Mouse (Mus musculus) midbrain, embryonic 16.5 days (tissue): ENCODE results near the gene Mnx1. TPM values are rescaled to one million over a fixed set of nuclear protein-coding genes. Genes with fewer than 3 reads are reported as not detected.
A peak's percentile ranks its signal among the peaks of the same experiment; 100 is the strongest.
"Not testable (repeated sequence)": the region's sequence is repeated elsewhere in the genome, so short reads cannot be mapped to it uniquely, and the experiment has no call there.

Experiments used
- ATAC-seq: fragments of 200-750 bp; cut with Nextera tagmentation; 2 replicates; pipeline ENCODE4 v1.8.0; 2017; ENCODE audit warnings: moderate TSS enrichment
- H3K27ac ChIP-seq: fragments of 300-500 bp; sonication (generic); 2 replicates; pipeline ENCODE4 v1.5.1; 2014; ENCODE audit warnings: mild to moderate bottlenecking, low read length, mixed read lengths
- H3K27me3 ChIP-seq: fragments of 300-500 bp; sonication (generic); 2 replicates; pipeline ENCODE4 v1.6.1; 2014; ENCODE audit warnings: low read depth, low read length, mixed read lengths; ENCODE audit not compliant: control insufficient read depth, insufficient read depth
- H3K36me3 ChIP-seq: fragments of 300-500 bp; sonication (generic); 2 replicates; pipeline ENCODE4 v1.6.1; 2014; ENCODE audit warnings: mild to moderate bottlenecking, low read length, moderate library complexity, mixed read lengths; ENCODE audit not compliant: control insufficient read depth, insufficient read depth
- H3K4me1 ChIP-seq: fragments of 300-500 bp; sonication (generic); 2 replicates; pipeline ENCODE4 v1.6.1; 2014; ENCODE audit warnings: mild to moderate bottlenecking, low read length, mixed read lengths; ENCODE audit not compliant: control insufficient read depth, insufficient read depth
- H3K4me2 ChIP-seq: fragments of 300-500 bp; sonication (generic); 2 replicates; pipeline ENCODE4 v1.6.1; 2014; ENCODE audit warnings: mild to moderate bottlenecking, low read length, mixed read lengths
- H3K4me3 ChIP-seq: fragments of 300-500 bp; sonication (generic); 2 replicates; pipeline ENCODE4 v1.5.1; 2014; ENCODE audit warnings: low read depth, mild to moderate bottlenecking, low read length, moderate library complexity, mixed read lengths
- H3K9ac ChIP-seq: fragments of 300-500 bp; sonication (generic); 2 replicates; pipeline ENCODE4 v1.6.1; 2014; ENCODE audit warnings: low read depth, low read length, mixed read lengths
- H3K9me3 ChIP-seq: fragments of 300-500 bp; sonication (generic); replicated peaks from 2 replicates; pipeline ENCODE4 v1.6.1; 2014; ENCODE audit warnings: mild to moderate bottlenecking, low read length, mixed read lengths; ENCODE audit not compliant: control insufficient read depth, poor library complexity, severe bottlenecking
- WGBS: fragments of 180-500 bp; shearing (Covaris S2); extraction: QIAGEN DNeasy Blood & Tissue Kit; methylation state at CpG from one replicate; pipeline ENCODE4 v1.1.7; 2014; 5-methylcytosine and 5-hydroxymethylcytosine counted together
- polyA plus RNA-seq: library from polyadenylated mRNA; unstranded; fragments of >200 nt; fragmentation: Nextera tagmentation; extraction: Ambion mirVana; gene quantifications from 2 replicates; pipeline ENCODE4 v1.2.1, GENCODE M21; 2015

Gene Mnx1
- polyA plus RNA-seq, 1 experiment from 2014 or later: not detected

- no peak overlapping the region for H3K4me3 ChIP-seq
- no peaks in the 10 kb centered on the region for H3K4me1 ChIP-seq
- ATAC-seq: no peak
- no peak overlapping the region for H3K27ac ChIP-seq
- peaks cover 22% of the 10 kb centered on the region for H3K36me3 ChIP-seq
- H3K27me3 ChIP-seq: no peaks in the 10 kb centered on the region
- no peak overlapping the region for H3K4me2 ChIP-seq
- WGBS: 74% methylated on average over 4 of the region's 4 CpGs
- no peak overlapping the region for H3K9ac ChIP-seq
- H3K9me3 ChIP-seq: no peaks in the 10 kb centered on the region
Observed at GRCm38 (mm10) chr5:29452352-29452751, 25.9 kb downstream of the Mnx1 start.

- Histone ChIP-seq H3K9me3 (no peaks in the 10 kb centered on the region), H3K36me3 (peaks cover 57% of the 10 kb centered on the region), H3K27ac (no peak overlapping the region), H3K27me3 (no peaks in the 10 kb centered on the region), H3K4me3 (no peak overlapping the region), H3K9ac (no peak overlapping the region), H3K4me2 (no peak overlapping the region), H3K4me1 (no peaks in the 10 kb centered on the region)
- ATAC-seq: no peak
- WGBS: 93% methylated on average over 2 of the region's 2 CpGs
Observed at GRCm38 (mm10) chr5:29445275-29445674, 33.0 kb downstream of the Mnx1 start.

- H3K36me3 ChIP-seq: peaks cover 31% of the 10 kb centered on the region
- H3K4me2 ChIP-seq, ATAC-seq, H3K27ac ChIP-seq, H3K9ac ChIP-seq, H3K9me3 ChIP-seq, H3K4me3 ChIP-seq, H3K27me3 ChIP-seq: not testable (repeated sequence)
- WGBS: 95% methylated on average over 6 of the region's 6 CpGs
- H3K4me1 ChIP-seq: peaks cover 21% of the 10 kb centered on the region
Observed at GRCm38 (mm10) chr5:29436728-29437127, 41.5 kb downstream of the Mnx1 start.

- peak overlapping the region; percentile 87 for H3K9ac ChIP-seq
- WGBS: 53% methylated on average over 8 of the region's 8 CpGs
- peak overlapping the region; percentile 96 for H3K4me3 ChIP-seq
- H3K9me3 ChIP-seq: no peaks in the 10 kb centered on the region
- peaks cover 3% of the 10 kb centered on the region; the same call in 1 of the 2 replicates for H3K27me3 ChIP-seq
- no peak overlapping the region for H3K27ac ChIP-seq
- H3K36me3 ChIP-seq: peaks cover 24% of the 10 kb centered on the region
- H3K4me1 ChIP-seq: peaks cover 21% of the 10 kb centered on the region
- no peak for ATAC-seq
- H3K4me2 ChIP-seq: peak overlapping the region; percentile 99
Observed at GRCm38 (mm10) chr5:29435491-29435890, 42.8 kb downstream of the Mnx1 start.

GRCm38 (mm10) chr5:29434872-29435358 lies 43.4 kb downstream of the Mnx1 start:
- Histone ChIP-seq H3K9me3 (no peaks in the 10 kb centered on the region), H3K27ac (peak overlapping the region; percentile 76), H3K27me3 (peaks cover 3% of the 10 kb centered on the region; the same call in 1 of the 2 replicates), H3K4me3 (peak overlapping the region; percentile 96), H3K4me2 (peak overlapping the region; percentile 99), H3K4me1 (peaks cover 21% of the 10 kb centered on the region), H3K9ac (peak overlapping the region; percentile 87), H3K36me3 (peaks cover 19% of the 10 kb centered on the region)
- ATAC-seq: peak; percentile 76
- under 1% methylated on average over 48 of the region's 48 CpGs for WGBS

GRCm38 (mm10) chr5:29434228-29434871 lies 43.9 kb downstream of the Mnx1 start, which contains the start of gene Nom1:
Gene Nom1, plus strand, starts transcription at chr5:29434664.
- no peaks in the 10 kb centered on the region for H3K9me3 ChIP-seq
- peaks cover 21% of the 10 kb centered on the region for H3K4me1 ChIP-seq
- peak within 1 kb of the TSS; percentile 87 for H3K9ac ChIP-seq
- H3K27ac ChIP-seq: peak within 1 kb of the TSS; percentile 76
- 4% methylated on average over 29 of the region's 29 CpGs for WGBS
- H3K27me3 ChIP-seq: peaks cover 3% of the 10 kb centered on the region; the same call in 1 of the 2 replicates
- ATAC-seq: peak; percentile 98
- peak within 1 kb of the TSS; percentile 96 for H3K4me3 ChIP-seq
- H3K36me3 ChIP-seq: peaks cover 13% of the 10 kb centered on the region; the same call in 1 of the 2 replicates
- peak within 1 kb of the TSS; percentile 99 for H3K4me2 ChIP-seq

- not testable (repeated sequence) for ATAC-seq, H3K4me3 ChIP-seq, H3K27me3 ChIP-seq, H3K9ac ChIP-seq, H3K9me3 ChIP-seq, H3K4me2 ChIP-seq, H3K36me3 ChIP-seq, H3K4me1 ChIP-seq, H3K27ac ChIP-seq
- WGBS: 63% methylated on average over 3 of the region's 3 CpGs
Observed at GRCm38 (mm10) chr5:29423330-29423729, 54.9 kb downstream of the Mnx1 start.

Other genes starting within 250 kb of the Mnx1 start
- 44.0 and 46.2 TPM in 2 replicates for gene Lmbr1, start 100.1 kb downstream of the Mnx1 start, polyA plus RNA-seq
- 21.1 and 21.3 TPM in 2 replicates for gene Nom1, start 43.8 kb downstream of the Mnx1 start, polyA plus RNA-seq
- gene Ube3c, start 90.8 kb upstream of the Mnx1 start, polyA plus RNA-seq: 31.4 and 37.2 TPM in 2 replicates